Mouse (Mus musculus) liver, embryonic 14.5 days (tissue): ENCODE data around the gene Gpr19. TPM values are rescaled to one million over a fixed set of nuclear protein-coding genes. Genes with fewer than 3 reads are reported as not detected.
A peak's percentile ranks its signal among the peaks of the same experiment; 100 is the strongest.

ENCODE experiments used
- ATAC-seq: fragments of 200-750 bp; cut with Nextera tagmentation; 2 replicates; pipeline ENCODE4 v1.8.0; 2017; ENCODE audit warnings: moderate number of reproducible peaks, mild to moderate bottlenecking, moderate library complexity; ENCODE audit not compliant: insufficient read depth
- DNase-seq, 3 experiments: peaks; one replicate each; pipeline ENCODE4 v3.0.0-alpha.2; 2012 to 2013; ENCODE audit warnings: low read depth in 3 of 3, low spot score in 3 of 3
- H3K27ac ChIP-seq: fragments of 300-500 bp; sonication (generic); 2 replicates; pipeline ENCODE4 v1.5.1; 2014; ENCODE audit warnings: moderate library complexity, mild to moderate bottlenecking, control low read depth, inconsistent platforms
- H3K27me3 ChIP-seq: fragments of 300-500 bp; sonication (generic); 2 replicates; pipeline ENCODE4 v1.6.1; 2014; ENCODE audit warnings: mild to moderate bottlenecking, low read length, moderate library complexity; ENCODE audit not compliant: control insufficient read depth, insufficient read depth
- H3K36me3 ChIP-seq: fragments of 300-500 bp; sonication (generic); replicated peaks from 2 replicates; pipeline ENCODE4 v1.6.1; 2014; ENCODE audit warnings: low read depth; ENCODE audit not compliant: control insufficient read depth, insufficient read depth
- H3K4me1 ChIP-seq, 2 experiments: fragments of 200-500 bp in 1 of 2; fragments of 300-500 bp in 1 of 2; sonication (generic) in 1 of 2; replicated peaks; 2 replicates each; pipeline ENCODE4 v1.6.1; 2012 to 2014; ENCODE audit warnings: antibody characterized with exemption in 1 of 2, inconsistent platforms in 1 of 2, low read length in 1 of 2; ENCODE audit not compliant: control insufficient read depth in 2 of 2, insufficient read depth in 2 of 2
- H3K4me2 ChIP-seq: fragments of 300-500 bp; sonication (generic); 2 replicates; pipeline ENCODE4 v1.6.1; 2014; ENCODE audit warnings: low read depth, mild to moderate bottlenecking, control low read depth, moderate library complexity
- H3K4me3 ChIP-seq, 2 experiments: fragments of 200-500 bp in 1 of 2; fragments of 300-500 bp in 1 of 2; sonication (generic) in 1 of 2; 2 replicates each; pipeline ENCODE4 v1.5.1; 2012 to 2014; ENCODE audit warnings: low read depth in 2 of 2, low read length in 2 of 2, mild to moderate bottlenecking in 2 of 2, control low read depth in 1 of 2, inconsistent platforms in 1 of 2, moderate library complexity in 1 of 2; ENCODE audit not compliant: insufficient read depth in 1 of 2
- H3K9ac ChIP-seq: fragments of 300-500 bp; sonication (generic); replicated peaks from 2 replicates; pipeline ENCODE4 v1.6.1; 2014; ENCODE audit warnings: mild to moderate bottlenecking, control low read depth, moderate library complexity
- H3K9me3 ChIP-seq: fragments of 300-500 bp; sonication (generic); 2 replicates; pipeline ENCODE4 v1.6.1; 2016; ENCODE audit warnings: low read length, mixed read lengths; ENCODE audit not compliant: control insufficient read depth
- CTCF ChIP-seq: IDR thresholded peaks from 2 replicates; pipeline ENCODE4 v1.5.1; 2016; ENCODE audit warnings: antibody characterized with exemption, low read depth, control low read depth
- EP300 ChIP-seq: IDR thresholded peaks from 2 replicates; pipeline ENCODE4 v1.6.1; 2016; ENCODE audit warnings: antibody characterized with exemption, low read depth
- WGBS: fragments of 180-500 bp; shearing (Covaris S2); extraction: QIAGEN DNeasy Blood & Tissue Kit; methylation state at CpG from one replicate; pipeline ENCODE4 v1.1.7; 2014; ENCODE audit not compliant: insufficient replicate concordance; 5-methylcytosine and 5-hydroxymethylcytosine counted together
- polyA plus RNA-seq, 2 experiments: library from polyadenylated mRNA; depleted of rRNA in 1 of 2; stranded (reverse) in 1 of 2; unstranded in 1 of 2; fragments of >200 nt; fragmentation: Nextera tagmentation in 1 of 2; extraction: Ambion mirVana in 1 of 2; gene quantifications; 2 replicates each; pipeline versions ENCODE4 v1.2.1 to v1.2.3; 2012 to 2014

The Gpr19 gene
- polyA plus RNA-seq, 2 experiments, result 4.4 TPM

DNA sequence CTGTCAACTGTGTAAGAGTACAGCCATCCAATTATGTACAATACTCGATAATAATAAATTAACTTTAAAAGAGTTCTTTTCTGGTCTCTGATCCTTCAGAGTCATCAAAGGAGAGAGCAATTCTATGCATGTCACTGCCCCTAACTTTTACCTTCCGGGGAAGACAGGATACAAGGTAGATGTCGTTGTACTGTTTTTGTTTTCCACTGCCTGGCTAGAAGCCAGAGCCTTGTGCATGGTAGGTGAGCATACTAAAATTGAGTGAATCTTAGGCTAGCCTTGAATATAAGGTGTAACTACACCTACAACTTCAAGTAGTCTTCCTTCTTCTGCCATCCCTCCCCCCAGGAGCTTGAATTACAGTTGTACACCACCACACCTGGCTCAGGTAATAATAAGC, 32.8 kb upstream of the Gpr19 start:
- H3K27me3 ChIP-seq, result no peaks in the 10 kb centered on the region
- no peak for TF ChIP-seq CTCF
- no peak for TF ChIP-seq EP300
- H3K4me2 ChIP-seq, result peak overlapping the region; percentile 99

DNA sequence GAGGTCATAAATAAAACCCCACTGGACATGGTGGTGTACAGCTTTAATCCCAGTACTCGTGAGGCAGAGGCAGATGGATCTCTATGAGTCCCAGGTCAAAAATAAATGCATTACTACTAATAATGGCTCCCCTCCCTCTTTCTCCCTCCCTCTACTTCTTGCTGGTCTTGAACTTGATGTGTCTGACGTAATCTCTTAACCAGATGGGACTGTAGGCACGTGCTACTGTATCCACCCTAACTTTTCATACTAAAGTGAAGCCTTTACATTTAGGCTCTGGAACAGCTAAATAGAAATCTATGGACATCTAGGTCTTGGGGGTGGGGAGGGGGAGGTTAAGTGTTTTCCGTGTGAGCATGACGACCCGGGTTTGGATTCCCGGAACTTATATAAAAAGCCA, 32.0 kb upstream of the Gpr19 start:
- Histone ChIP-seq H3K27ac (peak overlapping the region; percentile 100; the same call in 1 of the 2 replicates), H3K27me3 (no peaks in the 10 kb centered on the region), H3K36me3 (peaks cover 23% of the 10 kb centered on the region), H3K4me3 (peak overlapping the region; percentile 85 to 91), H3K4me2 (peak overlapping the region; percentile 99), H3K4me1 (peaks cover 28 to 29% of the 10 kb centered on the region in 2 experiments), H3K9ac (peak overlapping the region; percentile 100), H3K9me3 (no peaks in the 10 kb centered on the region)
- WGBS, result 69% methylated on average over 7 of the region's 7 CpGs
- no peak for TF ChIP-seq CTCF
- ATAC-seq (no peak), DNase-seq (no peak)

More for the DNA sequence above, 32.8 kb upstream of the Gpr19 start:
- Histone ChIP-seq H3K36me3 (peaks cover 27% of the 10 kb centered on the region), H3K4me3 (peak overlapping the region; percentile 85 to 91), H3K27ac (no peak overlapping the region; the same call in 1 of the 2 replicates), H3K9me3 (no peaks in the 10 kb centered on the region), H3K9ac (peak overlapping the region; percentile 100), H3K4me1 (peaks cover 26 to 29% of the 10 kb centered on the region in 2 experiments)
- DNase-seq (no peak), ATAC-seq (no peak)
- 87% methylated on average over 3 of the region's 3 CpGs for WGBS

DNA sequence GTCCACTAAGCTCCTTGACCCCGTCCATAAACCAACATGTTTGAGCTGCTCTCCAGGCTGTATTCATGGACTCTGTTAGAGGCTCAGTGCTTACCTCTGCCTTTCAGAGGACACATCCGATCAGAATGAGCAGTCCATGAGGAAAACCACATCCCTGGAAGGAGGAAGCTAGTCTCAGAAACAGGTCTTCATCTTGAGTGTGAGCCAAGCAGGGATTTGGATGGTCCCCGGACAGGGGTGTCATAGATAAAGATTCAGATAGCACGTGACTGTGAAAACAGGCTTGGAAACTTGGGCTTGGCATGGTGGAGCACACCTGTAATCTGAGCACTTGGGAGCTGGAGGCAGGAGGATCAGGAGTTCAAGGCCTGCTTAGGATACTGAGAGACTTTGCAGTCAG, 31.5 kb upstream of the Gpr19 start:
- Histone ChIP-seq H3K9me3 (no peaks in the 10 kb centered on the region), H3K27me3 (no peaks in the 10 kb centered on the region), H3K27ac (peak overlapping the region; percentile 100), H3K4me1 (peaks cover 28 to 29% of the 10 kb centered on the region in 2 experiments), H3K36me3 (peaks cover 21% of the 10 kb centered on the region), H3K9ac (peak overlapping the region; percentile 100), H3K4me3 (peak overlapping the region; percentile 85 to 91), H3K4me2 (peak overlapping the region; percentile 99)
- TF ChIP-seq EP300, result no peak
- TF ChIP-seq CTCF, result no peak
- ATAC-seq (no peak), DNase-seq (no peak)
- WGBS, result 22% methylated on average over 4 of the region's 4 CpGs

DNA sequence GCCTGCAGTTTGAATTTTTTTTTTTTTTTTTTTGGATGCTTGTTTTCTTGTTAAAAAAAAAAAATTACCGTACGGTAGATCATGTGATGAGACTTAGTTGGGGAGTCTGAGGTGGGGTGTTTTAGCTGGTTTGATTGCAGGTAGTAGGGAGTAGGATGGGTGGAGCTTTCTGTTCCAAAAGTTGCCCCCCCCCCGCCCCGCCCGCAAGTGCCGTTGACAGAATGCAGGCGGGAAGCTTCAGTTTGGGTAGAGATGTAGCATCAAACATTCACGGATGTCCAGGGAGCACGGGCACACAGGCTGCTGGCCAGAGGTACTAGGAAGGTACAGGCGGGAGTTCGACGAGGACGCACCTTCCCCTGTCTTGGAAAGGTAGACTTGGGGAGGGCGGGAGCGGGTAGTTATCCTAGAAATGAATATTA, 30.5 kb upstream of the Gpr19 start:
- H3K9ac ChIP-seq, result peak overlapping the region; percentile 100
- TF ChIP-seq EP300 (peak; percentile 39; the same call in 1 of the 2 replicates), CTCF (no peak)
- ATAC-seq (peak; percentile 47), DNase-seq (no peak)
- peak overlapping the region; percentile 99 for H3K4me2 ChIP-seq
- peak overlapping the region; percentile 85 to 91 for H3K4me3 ChIP-seq
- H3K4me1 ChIP-seq, result peaks cover 26 to 28% of the 10 kb centered on the region in 2 experiments
- peaks cover 19% of the 10 kb centered on the region for H3K36me3 ChIP-seq
- no peaks in the 10 kb centered on the region for H3K27me3 ChIP-seq
- H3K9me3 ChIP-seq, result no peaks in the 10 kb centered on the region
- peak overlapping the region; percentile 100 for H3K27ac ChIP-seq
- WGBS, result 0% methylated on average over 15 of the region's 15 CpGs

DNA sequence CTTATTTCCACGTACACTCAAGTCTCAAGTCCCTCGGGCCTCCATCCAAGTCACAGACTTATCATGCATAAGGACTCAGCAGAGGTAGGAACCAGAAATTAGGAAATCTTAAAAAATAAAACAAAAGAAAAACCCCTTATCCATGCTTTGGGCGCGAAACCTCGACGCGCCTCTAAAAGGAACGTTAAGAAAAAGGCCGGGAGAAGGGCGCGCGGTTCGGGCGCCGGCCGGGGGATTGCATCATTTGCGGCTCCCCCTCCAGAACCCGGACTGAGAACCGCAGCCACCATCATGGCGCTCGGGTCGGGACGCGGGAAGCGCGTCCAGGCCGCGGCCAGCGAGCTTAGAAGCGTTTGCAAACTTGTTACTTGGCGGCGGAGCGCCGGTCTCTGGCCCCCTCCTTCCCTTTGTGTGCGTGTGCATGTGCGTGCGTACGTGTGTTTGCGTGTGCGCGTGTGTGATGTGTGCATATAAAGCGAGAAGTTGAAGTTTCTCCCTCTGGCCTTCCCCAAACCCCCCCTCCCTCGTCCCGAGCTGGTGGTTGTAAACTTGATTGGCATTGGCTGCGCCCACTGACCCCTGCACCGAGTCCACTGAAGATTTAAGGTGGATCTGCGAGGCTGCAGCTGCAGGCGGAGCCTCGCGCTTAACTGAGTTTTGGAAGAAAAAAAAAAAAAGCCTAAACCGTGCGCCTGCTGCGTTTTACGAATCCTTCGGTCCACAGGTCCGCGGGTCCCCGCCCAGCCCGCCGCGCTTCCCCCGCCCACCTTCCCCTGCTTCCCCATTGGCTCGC, 29.9 kb upstream of the Gpr19 start:
- no peaks in the 10 kb centered on the region for H3K9me3 ChIP-seq
- DNase-seq (peak; percentile 77 to 81 (median 81)), ATAC-seq (peak; percentile 79)
- peaks cover 19% of the 10 kb centered on the region for H3K36me3 ChIP-seq
- peak overlapping the region; percentile 100 for H3K9ac ChIP-seq
- H3K4me2 ChIP-seq, result peak overlapping the region; percentile 99
- H3K4me3 ChIP-seq, result peak overlapping the region; percentile 71 to 91
- no peaks in the 10 kb centered on the region for H3K27me3 ChIP-seq
- peaks cover 22 to 28% of the 10 kb centered on the region in 2 experiments for H3K4me1 ChIP-seq
- H3K27ac ChIP-seq, result peak overlapping the region; percentile 100
- no peak for TF ChIP-seq EP300
- TF ChIP-seq CTCF, result no peak
- under 1% methylated on average over 63 of the region's 63 CpGs for WGBS
